Mouse (Mus musculus): ENCODE data around the gene Irx5. TPM values are rescaled to one million over a fixed set of nuclear protein-coding genes. Genes with fewer than 3 reads are reported as not detected.

The Irx5 gene
- polyA plus RNA-seq, 1 experiment = 0.10 TPM

DNA sequence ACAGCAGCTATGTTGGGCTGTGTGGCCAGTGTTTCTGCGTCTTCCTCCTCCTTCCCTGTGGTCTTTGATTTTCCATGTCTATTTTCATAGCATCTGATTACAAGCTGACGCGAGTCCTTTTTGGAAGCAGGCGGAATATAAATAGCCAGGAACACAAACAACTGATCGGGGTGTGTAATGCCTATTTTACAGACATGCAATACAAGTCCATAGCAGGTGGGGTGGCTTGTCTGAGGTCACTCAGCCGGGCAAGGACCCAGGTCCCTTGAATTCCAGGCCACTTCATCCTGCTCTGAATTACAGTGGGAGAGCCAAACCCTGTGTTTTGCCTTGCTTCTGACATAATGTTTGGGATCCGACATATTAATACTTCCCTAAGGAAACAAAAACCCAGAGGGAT, 63.2 kb downstream of the Irx5 start:
- Histone ChIP-seq H3K4me1 (ENCODE audit: control insufficient read depth, insufficient read depth, low read length) (no peaks in the 10 kb centered on the region), H3K27ac (ENCODE audit: insufficient read depth, low read length) (no peak overlapping the region), H3K4me3 (ENCODE audit: insufficient read depth, low read length) (no peak overlapping the region)
- TF ChIP-seq CTCF (IDR thresholded peaks at IDR 0.05; ENCODE audit: extremely low read depth, insufficient read depth, low read length) = no peak
- no peak for TF ChIP-seq POLR2A (IDR thresholded peaks at IDR 0.05; ENCODE audit: extremely low read depth, insufficient read depth, low read length)

Data from cortical plate, adult 2 months (tissue).